Mouse (Mus musculus): ENCODE data around the gene Ifi208.
"Not testable (repeated sequence)": the region's sequence is repeated elsewhere in the genome, so short reads cannot be mapped to it uniquely, and the experiment has no call there.

Ifi208 gene

DNA sequence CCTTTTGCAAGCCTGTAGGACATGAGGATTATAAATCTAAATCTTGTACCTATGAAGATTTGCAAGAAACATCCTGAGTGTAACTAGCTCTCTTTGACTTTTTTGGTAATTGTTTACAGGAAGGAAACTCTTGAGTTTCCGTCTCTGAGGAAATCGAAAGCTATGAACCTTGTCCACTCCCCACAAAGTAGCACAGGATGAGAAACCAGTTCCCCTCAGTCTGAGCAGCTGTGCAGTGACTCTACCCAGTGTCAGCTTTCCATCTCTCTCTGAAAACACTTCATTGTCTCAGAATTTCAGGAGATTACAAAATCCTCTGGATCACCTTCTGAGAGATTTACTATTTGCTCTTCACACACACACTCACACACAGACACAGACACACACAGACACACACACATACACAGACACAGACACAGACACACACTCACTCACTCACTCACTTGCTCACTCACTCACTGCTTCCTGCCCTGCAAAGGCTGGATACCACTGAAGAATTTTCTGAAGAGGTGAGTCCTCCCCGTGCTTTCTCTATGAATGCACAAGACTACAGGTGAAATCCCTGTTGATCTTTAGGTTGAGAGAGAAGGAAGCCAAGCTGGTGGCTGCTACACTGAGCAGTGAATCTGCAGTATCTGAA, at the start of gene Ifi208:
TSS of gene Ifi208 (plus strand) at position 218 of the 640 bp plus-strand sequence.
- DNase-seq (ENCODE audit: low read depth): not testable (repeated sequence)

DNA sequence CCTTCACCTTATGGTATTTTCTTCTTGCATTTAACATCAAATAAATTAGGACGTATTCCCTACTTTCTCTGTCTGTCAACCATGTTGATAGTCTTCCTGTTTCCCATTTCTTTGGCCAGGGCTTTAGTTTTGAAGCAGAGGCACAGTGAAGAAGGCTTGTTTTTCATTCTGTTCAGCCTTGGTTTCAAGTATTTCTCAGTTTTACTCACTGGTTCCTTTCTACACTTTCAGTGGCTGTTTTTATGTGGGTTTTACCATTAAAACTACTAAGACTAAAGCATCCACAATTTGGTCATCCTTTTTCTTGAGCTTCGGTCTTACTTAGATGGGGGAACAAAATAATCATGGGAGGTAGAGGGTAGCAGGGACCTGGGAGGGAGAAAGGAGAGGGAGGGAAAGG, 49.4 kb upstream of the Ifi208 start:
- no peak for DNase-seq (ENCODE audit: low read depth)

DNA sequence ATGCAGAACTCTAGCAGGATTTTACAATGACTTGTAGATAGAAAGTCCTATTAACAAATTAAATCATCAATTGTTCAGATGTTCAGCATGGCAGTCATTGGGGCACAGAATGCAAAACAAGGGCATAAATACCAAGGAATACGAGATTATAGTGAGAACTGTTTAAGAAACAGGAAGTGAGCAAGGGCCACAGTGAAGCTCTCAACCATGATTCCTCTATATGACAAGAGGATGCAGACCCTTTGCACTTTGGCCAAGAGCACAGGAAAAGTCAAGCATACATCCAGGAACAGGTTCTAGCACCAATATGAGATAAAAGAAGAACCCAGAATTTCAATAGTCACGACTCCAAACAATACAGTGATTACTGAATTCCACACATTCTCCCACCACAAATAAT, 46.8 kb upstream of the Ifi208 start:
- DNase-seq (ENCODE audit: low read depth): no peak

DNA sequence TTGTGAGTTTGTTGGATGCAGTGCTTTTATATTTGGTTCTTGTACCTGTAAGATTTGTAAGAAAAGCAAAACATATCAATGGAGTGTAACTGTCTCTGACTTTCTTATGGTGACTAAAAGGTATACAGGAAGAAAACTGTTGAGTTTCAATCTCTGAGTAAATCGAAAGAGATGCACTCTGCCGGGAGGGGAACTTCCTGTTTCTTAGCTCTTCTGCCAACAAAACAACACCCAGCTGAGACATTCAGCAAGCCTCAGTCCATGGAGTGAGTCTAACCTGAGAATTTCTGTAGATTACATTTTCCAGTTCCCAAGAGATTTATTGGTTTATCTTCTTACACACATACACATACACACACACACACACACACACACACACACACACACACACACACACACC, 42.9 kb upstream of the Ifi208 start, which contains the start of gene Ifi209:
TSS of gene Ifi209 (plus strand) at position 296 of the 400 bp plus-strand sequence.
- DNase-seq (ENCODE audit: low read depth): peak; percentile 10

DNA sequence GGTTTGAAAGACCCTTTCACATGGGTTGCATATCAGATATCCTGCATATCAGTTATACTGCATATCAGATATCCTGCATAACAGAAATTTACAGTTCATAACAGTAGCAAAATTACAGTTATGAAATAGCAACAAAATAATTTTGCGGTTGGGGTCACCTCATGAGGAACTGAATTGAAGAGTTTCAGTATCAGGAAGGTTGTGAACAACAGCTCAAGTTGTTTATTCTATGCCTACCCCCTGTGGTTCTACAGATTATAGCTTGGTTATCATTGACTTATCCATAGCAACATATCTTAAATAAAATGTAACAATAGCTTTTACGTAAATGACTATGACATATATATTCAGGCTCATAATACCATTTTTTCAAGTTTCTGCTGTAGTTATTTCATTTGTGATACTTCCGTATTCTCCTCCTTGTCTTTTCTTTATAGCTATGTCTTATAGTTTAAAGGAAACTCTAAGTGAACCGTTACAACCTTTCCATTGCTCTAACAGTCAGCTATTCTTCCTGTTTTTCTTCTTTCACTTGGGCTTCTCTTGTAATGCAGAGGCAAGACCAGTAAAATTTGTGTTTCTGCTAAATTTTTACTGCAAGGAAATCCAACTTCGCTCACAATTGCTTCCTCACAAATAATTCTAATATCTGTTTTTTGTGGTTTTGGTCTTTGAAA, 39.4 kb upstream of the Ifi208 start:
- no peak for DNase-seq (ENCODE audit: low read depth)

DNA sequence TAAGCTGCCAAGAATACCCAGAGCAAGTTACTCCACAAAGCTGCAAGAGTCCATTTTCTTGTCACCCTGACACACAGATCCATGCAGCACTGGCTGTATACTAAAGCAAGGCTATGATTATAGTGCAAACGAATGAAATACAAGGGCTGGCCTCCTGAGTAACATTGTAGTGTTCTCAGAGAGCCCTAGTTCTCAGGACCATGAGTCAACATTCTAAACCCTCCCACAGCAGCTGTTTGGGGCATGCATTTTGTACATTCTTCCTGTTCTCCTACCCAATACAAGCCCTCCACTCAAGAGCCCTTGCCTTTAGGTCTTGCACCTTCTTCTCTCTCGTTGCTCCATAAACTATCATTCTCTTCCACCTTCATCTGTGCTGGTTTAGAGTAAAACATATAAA, 28.1 kb upstream of the Ifi208 start:
- DNase-seq (ENCODE audit: low read depth): no peak

DNA sequence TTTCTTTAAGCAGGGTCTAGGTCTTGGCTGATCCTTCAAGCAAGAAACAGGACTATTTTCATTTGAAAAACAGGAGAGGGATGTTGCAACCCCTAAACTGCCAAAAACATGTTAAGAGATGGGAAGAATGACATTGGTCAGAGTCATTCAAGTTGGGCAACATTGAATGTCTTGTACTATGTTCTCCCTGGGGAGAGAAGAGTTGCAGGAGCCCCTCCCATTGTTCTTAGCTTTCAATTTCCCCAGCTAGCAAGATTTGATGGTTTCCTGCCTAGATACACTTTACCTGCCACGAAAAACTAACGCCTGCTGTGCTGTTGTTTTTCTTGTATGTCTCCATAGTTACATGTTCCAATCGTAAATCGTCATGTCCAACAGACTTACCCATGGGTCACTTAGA, 15.5 kb upstream of the Ifi208 start:
- no peak for DNase-seq (ENCODE audit: low read depth)

DNA sequence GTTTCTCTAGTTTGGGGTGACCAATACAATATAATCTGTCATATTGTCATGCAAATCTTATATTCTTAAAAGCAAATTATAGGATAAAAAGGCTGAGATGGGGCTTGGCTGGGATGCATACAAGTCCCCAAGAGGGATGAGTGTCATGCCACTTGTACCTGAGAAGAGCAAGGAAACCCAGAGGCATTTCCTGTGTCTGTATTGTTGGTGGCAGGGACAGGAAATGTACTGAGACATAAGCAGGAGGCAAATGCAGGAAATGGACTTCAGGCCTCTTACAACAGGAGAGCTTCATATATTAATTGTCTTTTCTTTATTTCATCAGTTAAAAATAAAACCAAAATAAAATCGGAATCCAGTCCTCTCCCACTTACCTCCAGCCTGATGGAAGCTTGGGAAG, 5.1 kb downstream of the Ifi208 start:
- DNase-seq (ENCODE audit: low read depth): not testable (repeated sequence)

DNA sequence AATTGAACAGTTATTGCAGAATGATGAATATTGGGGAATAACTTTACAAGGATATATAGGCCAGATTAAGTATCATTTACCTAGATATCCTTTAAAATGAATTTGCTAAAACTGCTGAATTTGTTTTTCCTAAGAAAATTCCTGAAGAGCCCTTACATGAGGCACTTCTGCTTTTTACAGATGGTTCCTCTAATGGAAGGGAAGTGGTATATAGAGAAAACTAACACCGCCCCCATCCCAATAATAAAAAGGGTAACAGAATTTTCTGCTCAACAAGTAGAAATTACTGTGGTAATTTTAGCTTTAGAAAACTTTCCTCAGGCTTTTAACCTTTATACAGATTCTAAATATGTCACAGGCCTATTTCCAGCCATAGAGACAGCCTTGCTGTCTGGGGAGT, 20.8 kb downstream of the Ifi208 start:
- DNase-seq (ENCODE audit: low read depth): no peak

DNA sequence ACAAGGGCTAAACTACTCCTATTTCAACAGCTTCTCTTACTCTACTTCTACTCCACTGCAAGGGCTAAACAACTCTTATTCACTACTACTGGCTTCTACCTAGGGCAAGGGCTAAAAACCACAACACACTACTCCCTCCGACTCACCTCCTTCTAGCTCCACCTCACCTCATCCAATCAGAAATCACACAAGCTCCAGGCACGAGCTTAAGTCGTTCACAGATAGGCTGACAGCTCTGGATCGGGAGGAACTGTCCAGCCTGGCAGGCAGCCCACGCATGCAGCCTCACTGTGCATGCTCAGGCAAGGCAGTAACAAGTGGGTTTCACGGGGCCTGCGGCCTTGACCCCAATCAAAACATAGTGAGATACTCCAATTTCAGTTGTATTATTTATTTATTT, 59.7 kb downstream of the Ifi208 start:
- no peak for DNase-seq (ENCODE audit: low read depth)

DNA sequence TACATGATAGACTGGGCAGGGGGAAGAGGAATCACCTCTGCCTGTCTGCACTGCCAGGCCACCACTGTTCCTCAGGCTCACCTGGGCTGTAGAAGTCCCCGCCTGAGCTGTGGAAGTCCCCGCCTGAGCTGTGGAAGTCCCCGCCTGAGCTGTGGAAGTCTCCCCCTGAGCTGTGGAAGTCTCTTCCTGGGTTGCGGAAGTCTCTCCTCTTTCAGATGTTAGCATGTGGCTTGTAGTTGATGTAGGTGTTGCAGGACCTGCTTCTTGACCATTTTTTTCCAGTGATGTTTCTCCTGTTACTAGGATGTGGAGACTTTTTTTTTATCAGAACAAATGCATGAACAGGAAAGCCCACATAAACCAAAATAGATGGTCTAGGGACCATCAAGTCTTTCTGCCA, 61.5 kb downstream of the Ifi208 start:
- not testable (repeated sequence) for DNase-seq (ENCODE audit: low read depth)

DNA sequence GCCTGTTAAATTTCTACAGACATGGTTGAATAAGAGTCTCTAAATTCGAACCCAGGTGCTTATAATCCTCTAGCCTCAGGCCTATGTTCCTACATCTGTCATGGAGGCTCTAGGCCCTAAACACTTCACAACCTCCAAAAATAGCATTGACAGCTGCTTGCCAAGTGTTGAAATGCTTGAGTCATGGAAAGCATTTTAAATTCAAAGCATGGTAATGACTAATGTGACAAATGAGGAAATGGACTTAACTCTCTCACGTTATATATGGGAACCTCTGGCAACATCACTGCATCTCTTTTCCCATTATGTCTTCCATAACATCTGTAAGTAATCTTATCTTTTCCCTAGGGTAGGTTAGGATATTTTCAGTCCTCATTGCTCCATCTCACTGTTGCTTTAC, 63.5 kb downstream of the Ifi208 start:
- DNase-seq (ENCODE audit: low read depth): no peak

DNA sequence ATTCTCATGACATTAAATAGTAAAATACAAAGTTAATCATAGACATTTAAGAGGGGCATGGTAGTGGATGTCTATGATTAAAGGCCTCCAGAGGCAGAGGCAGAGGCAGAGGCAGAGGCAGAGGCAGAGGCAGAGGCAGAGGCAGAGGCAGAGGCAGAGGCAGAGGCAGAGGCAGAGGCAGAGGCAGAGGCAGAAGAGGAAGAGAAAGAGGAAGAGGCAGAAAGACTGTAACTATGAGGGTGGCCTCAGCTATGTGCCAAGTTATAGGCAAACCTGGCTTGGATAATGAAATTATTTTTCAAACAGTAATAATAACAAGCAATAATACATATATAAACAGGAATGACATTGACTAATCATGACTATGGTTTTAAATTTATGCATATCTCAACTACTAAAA, 67.1 kb downstream of the Ifi208 start:
- DNase-seq (ENCODE audit: low read depth): no peak

DNA sequence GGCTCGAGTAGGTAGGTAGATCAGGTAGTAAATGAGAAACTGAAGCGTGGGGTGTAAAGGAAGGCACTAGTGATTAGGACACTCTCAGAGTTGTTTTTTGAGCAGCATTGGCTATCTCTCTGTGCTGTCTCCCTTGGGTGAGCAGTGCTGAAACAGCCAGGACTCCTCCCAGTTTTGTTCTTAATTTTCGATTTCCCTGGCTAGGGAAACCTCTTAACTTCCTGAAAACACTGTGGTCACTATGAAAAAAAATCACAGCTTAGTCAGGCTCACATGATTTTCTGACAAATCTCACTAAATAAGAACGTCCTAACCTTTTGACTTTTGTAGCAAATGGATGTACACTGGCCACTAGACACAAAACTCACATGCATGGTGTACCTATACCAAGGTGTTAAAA, 68.2 kb downstream of the Ifi208 start, which contains the start of gene Ifi207:
TSS of gene Ifi207 (minus strand) at position 92 of the 400 bp plus-strand sequence.
- DNase-seq (ENCODE audit: low read depth): no peak

DNA sequence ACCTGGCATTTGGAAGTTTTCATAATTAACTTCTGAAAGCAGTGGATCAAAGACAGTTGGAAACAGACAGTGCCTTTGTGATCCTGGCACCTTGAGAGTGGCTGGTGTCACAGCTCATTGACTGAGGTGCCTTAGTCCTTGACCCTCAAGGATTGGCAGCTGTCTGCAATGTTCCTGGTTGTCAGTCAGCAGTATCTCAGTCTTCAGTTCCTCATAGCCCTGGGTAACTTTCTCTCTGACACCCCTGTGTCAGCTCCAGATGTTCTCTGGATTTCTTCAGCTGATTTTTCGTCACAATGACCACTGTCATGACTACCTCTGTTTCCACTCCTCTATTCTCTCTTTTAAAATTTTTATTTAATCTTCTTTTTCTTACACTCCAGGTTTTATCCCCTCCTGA, 68.8 kb downstream of the Ifi208 start:
- no peak for DNase-seq (ENCODE audit: low read depth)

All from c-Kit-positive CD71-negative TER-119-negative erythroid progenitor cells, embryonic 14.5 days (primary cell).